Mouse (Mus musculus) stomach, postnatal 0 days (tissue): Measurements from ENCODE around the gene Immp2l. TPM values are rescaled to one million over a fixed set of nuclear protein-coding genes. Genes with fewer than 3 reads are reported as not detected.

Experiments used
- ATAC-seq: fragments of 200-750 bp; cut with Nextera tagmentation; 2 replicates; pipeline ENCODE4 v1.8.0; 2017; ENCODE audit not compliant: low FRiP score, low TSS enrichment
- DNase-seq: peaks from one replicate; pipeline ENCODE4 v3.0.0-alpha.2; 2016; ENCODE audit warnings: low spot score
- H3K27ac ChIP-seq: fragments of 300-500 bp; sonication (generic); replicated peaks from 2 replicates; pipeline ENCODE4 v1.5.1; 2014; ENCODE audit warnings: mild to moderate bottlenecking, control low read depth
- H3K27me3 ChIP-seq: fragments of 300-500 bp; sonication (generic); 2 replicates; pipeline ENCODE4 v1.6.1; 2014; ENCODE audit warnings: low read length; ENCODE audit not compliant: control insufficient read depth, insufficient read depth
- H3K36me3 ChIP-seq: fragments of 300-500 bp; sonication (generic); 2 replicates; pipeline ENCODE4 v1.6.1; 2014; ENCODE audit warnings: low read length, mixed read lengths; ENCODE audit not compliant: control insufficient read depth, insufficient read depth
- H3K4me1 ChIP-seq: fragments of 300-500 bp; sonication (generic); replicated peaks from 2 replicates; pipeline ENCODE4 v1.6.1; 2014; ENCODE audit warnings: antibody characterized with exemption; ENCODE audit not compliant: control insufficient read depth, insufficient read depth
- H3K4me2 ChIP-seq: fragments of 300-500 bp; sonication (generic); replicated peaks from 2 replicates; pipeline ENCODE4 v1.6.1; 2014; ENCODE audit warnings: low read depth, mild to moderate bottlenecking, control low read depth, moderate library complexity
- H3K4me3 ChIP-seq: fragments of 300-500 bp; sonication (generic); 2 replicates; pipeline ENCODE4 v1.5.1; 2014; ENCODE audit warnings: low read depth, low read length, control low read depth
- H3K9ac ChIP-seq: fragments of 300-500 bp; sonication (generic); 2 replicates; pipeline ENCODE4 v1.6.1; 2014; ENCODE audit warnings: mild to moderate bottlenecking, low read length, control low read depth, mixed read lengths
- H3K9me3 ChIP-seq: fragments of 300-500 bp; sonication (generic); 2 replicates; pipeline ENCODE4 v1.6.1; 2016; ENCODE audit warnings: low read length; ENCODE audit not compliant: control insufficient read depth
- CTCF ChIP-seq: IDR thresholded peaks from 2 replicates; pipeline ENCODE4 v1.5.1; 2016; ENCODE audit warnings: antibody characterized with exemption, low read depth, mild to moderate bottlenecking, moderate library complexity
- EP300 ChIP-seq: optimal IDR thresholded peaks from 2 replicates; pipeline ENCODE3; 2016; ENCODE audit warnings: antibody characterized with exemption
- WGBS: fragments of 180-500 bp; shearing (Covaris S2); extraction: QIAGEN DNeasy Blood & Tissue Kit; methylation state at CpG from one replicate; pipeline ENCODE4 v1.1.7; 2014; 5-methylcytosine and 5-hydroxymethylcytosine counted together
- polyA plus RNA-seq: library from polyadenylated mRNA; unstranded; fragments of >200 nt; fragmentation: Nextera tagmentation; extraction: Ambion mirVana; gene quantifications from 2 replicates; pipeline ENCODE4 v1.2.1, GENCODE M21; 2015

Immp2l gene
- polyA plus RNA-seq, 1 experiment from 2014 or later: 15.0 TPM

- DNase-seq (no peak), ATAC-seq (no peak)
- H3K4me1 ChIP-seq: no peaks in the 10 kb centered on the region
- H3K27ac ChIP-seq: no peak overlapping the region
- H3K4me2 ChIP-seq: no peak overlapping the region
- H3K36me3 ChIP-seq: no peaks in the 10 kb centered on the region
- H3K9me3 ChIP-seq: no peaks in the 10 kb centered on the region
- no peaks in the 10 kb centered on the region for H3K27me3 ChIP-seq
- H3K4me3 ChIP-seq: no peak overlapping the region
- no peak overlapping the region for H3K9ac ChIP-seq
- no peak for TF ChIP-seq EP300
- TF ChIP-seq CTCF: no peak
- 75% methylated on average over 2 of the region's 2 CpGs for WGBS
Measured at GRCm38 (mm10) chr12:41324418-41324817, 300.5 kb downstream of the Immp2l start.

DNA sequence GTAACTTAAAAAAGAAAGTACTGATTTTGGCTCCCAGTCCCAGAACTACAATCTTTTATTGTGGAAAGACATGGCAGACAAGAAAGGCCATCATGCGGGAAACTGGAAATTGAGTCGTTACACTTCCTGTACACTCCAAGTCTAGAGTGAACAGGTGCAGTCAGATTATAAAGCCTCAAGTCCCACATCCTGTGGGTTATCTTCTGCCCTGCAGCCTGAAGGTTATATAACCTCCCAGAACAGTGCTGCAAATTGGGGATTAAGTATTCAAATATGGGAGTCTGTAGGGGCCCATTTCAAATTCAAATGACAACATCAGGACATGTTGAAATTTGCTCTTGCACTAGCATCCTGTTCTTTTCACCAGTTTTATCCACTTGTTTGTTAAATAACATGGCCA, 301.9 kb downstream of the Immp2l start:
- Histone ChIP-seq H3K9ac (no peak overlapping the region), H3K4me3 (no peak overlapping the region), H3K9me3 (no peaks in the 10 kb centered on the region), H3K27me3 (no peaks in the 10 kb centered on the region), H3K36me3 (no peaks in the 10 kb centered on the region), H3K27ac (no peak overlapping the region), H3K4me2 (no peak overlapping the region), H3K4me1 (no peaks in the 10 kb centered on the region)
- DNase-seq (no peak), ATAC-seq (no peak)
- no peak for TF ChIP-seq CTCF
- TF ChIP-seq EP300: no peak
- 83% methylated on average over 2 of the region's 2 CpGs for WGBS

GRCm38 (mm10) chr12:41330988-41331671, 307.2 kb downstream of the Immp2l start:
- Histone ChIP-seq H3K4me3 (no peak overlapping the region), H3K36me3 (no peaks in the 10 kb centered on the region), H3K4me2 (no peak overlapping the region), H3K9me3 (no peaks in the 10 kb centered on the region), H3K4me1 (no peaks in the 10 kb centered on the region), H3K27me3 (no peaks in the 10 kb centered on the region), H3K9ac (no peak overlapping the region), H3K27ac (no peak overlapping the region)
- DNase-seq (no peak), ATAC-seq (no peak)
- TF ChIP-seq CTCF (no peak), EP300 (no peak)
- WGBS: 62% methylated on average over 7 of the region's 7 CpGs

- H3K4me2 ChIP-seq: no peak overlapping the region
- no peak for ATAC-seq
- no peaks in the 10 kb centered on the region for H3K4me1 ChIP-seq
- no peak for TF ChIP-seq CTCF
- no peak for TF ChIP-seq EP300
- no peak overlapping the region for H3K9ac ChIP-seq
- no peak for DNase-seq
- H3K27ac ChIP-seq: no peak overlapping the region
- no peaks in the 10 kb centered on the region for H3K36me3 ChIP-seq
- no peak overlapping the region for H3K4me3 ChIP-seq
- WGBS: 78% methylated on average over 4 of the region's 4 CpGs
- no peaks in the 10 kb centered on the region for H3K9me3 ChIP-seq
- H3K27me3 ChIP-seq: no peaks in the 10 kb centered on the region
Measured at GRCm38 (mm10) chr12:41345621-41346020, 321.7 kb downstream of the Immp2l start.

DNA sequence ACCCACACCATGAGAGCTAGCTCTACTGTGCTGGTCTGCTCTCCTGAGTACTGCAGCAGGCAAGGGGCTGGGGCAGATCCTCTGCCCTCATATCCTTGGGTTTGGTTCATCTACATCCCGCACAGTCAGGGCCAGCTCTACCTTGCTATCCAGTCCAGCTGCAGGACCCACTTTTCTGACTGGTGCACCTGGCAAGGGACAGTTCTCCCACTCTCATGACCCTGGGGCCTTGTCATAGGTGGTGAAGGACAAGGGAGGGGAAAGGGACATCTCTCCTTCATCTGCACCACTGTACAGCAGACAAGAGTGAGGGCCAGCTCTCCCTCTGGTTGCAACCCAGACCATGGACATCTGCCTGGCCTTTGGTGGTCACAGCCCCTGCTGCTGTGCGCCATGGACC, 323.6 kb downstream of the Immp2l start:
- 100% methylated on average over 2 of the region's 2 CpGs for WGBS
- Histone ChIP-seq H3K4me3 (no peak overlapping the region), H3K9ac (no peak overlapping the region), H3K27ac (no peak overlapping the region), H3K36me3 (no peaks in the 10 kb centered on the region), H3K4me2 (no peak overlapping the region), H3K27me3 (no peaks in the 10 kb centered on the region), H3K4me1 (no peaks in the 10 kb centered on the region), H3K9me3 (no peaks in the 10 kb centered on the region)
- no peak for TF ChIP-seq CTCF
- no peak for TF ChIP-seq EP300
- no peak for DNase-seq
- no peak for ATAC-seq

DNA sequence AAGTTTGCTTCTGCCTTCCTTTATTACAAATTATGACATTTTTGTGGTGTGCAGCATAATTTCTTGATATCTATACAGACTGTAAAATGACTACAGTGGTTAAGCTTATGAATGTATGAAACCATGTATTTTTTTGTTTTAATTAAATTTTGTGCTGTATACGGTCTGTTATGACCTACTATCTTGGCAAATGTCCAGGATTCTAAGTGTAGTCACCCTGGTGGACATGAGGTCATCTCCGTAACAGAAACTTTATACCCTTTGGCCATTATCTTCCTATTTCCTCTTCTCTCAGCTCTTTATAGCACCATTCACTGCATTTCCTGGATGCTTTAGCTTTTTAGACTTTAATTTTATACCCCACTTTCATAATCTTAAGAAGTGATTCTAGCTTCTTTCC, 325.5 kb downstream of the Immp2l start:
- Histone ChIP-seq H3K27ac (no peak overlapping the region), H3K9me3 (no peaks in the 10 kb centered on the region), H3K9ac (no peak overlapping the region), H3K36me3 (no peaks in the 10 kb centered on the region), H3K4me3 (no peak overlapping the region), H3K27me3 (no peaks in the 10 kb centered on the region), H3K4me2 (no peak overlapping the region), H3K4me1 (no peaks in the 10 kb centered on the region)
- DNase-seq (no peak), ATAC-seq (no peak)
- 56% methylated on average over 2 of the region's 2 CpGs for WGBS
- TF ChIP-seq CTCF (no peak), EP300 (no peak)
